Mouse (Mus musculus) heart, embryonic 14.5 days (tissue): ENCODE measurements around the gene Atoh1. TPM values are rescaled to one million over a fixed set of nuclear protein-coding genes. Genes with fewer than 3 reads are reported as not detected.

Experiments
- ATAC-seq: fragments of 200-750 bp; cut with Nextera tagmentation; 2 replicates; pipeline ENCODE4 v1.8.0; 2017; ENCODE audit warnings: low read depth, moderate TSS enrichment; ENCODE audit not compliant: insufficient number of reproducible peaks, insufficient read depth, low FRiP score
- H3K27ac ChIP-seq, 2 experiments: fragments of 200-500 bp in 1 of 2; fragments of 300-500 bp in 1 of 2; sonication (generic) in 1 of 2; replicated peaks in 1 of 2; 2 replicates each; pipeline ENCODE4 v1.5.1; 2012 to 2014; ENCODE audit warnings: low read depth in 2 of 2, low read length in 2 of 2, control low read depth in 1 of 2, mild to moderate bottlenecking in 1 of 2, mixed read lengths in 1 of 2; ENCODE audit not compliant: control insufficient read depth in 1 of 2, insufficient read depth in 1 of 2
- H3K27me3 ChIP-seq: fragments of 300-500 bp; sonication (generic); 2 replicates; pipeline ENCODE4 v1.6.1; 2014; ENCODE audit warnings: mild to moderate bottlenecking, low read length, control low read depth; ENCODE audit not compliant: control insufficient read depth, insufficient read depth
- H3K36me3 ChIP-seq: fragments of 300-500 bp; sonication (generic); 2 replicates; pipeline ENCODE4 v1.6.1; 2014; ENCODE audit warnings: mild to moderate bottlenecking, control low read depth, low read length, mixed read lengths; ENCODE audit not compliant: control insufficient read depth, insufficient read depth
- H3K4me1 ChIP-seq, 2 experiments: fragments of 200-500 bp in 1 of 2; fragments of 300-500 bp in 1 of 2; sonication (generic) in 1 of 2; 2 replicates each; pipeline ENCODE4 v1.6.1; 2012 to 2014; ENCODE audit warnings: low read length in 2 of 2, control low read depth in 1 of 2, mixed read lengths in 1 of 2; ENCODE audit not compliant: control insufficient read depth in 2 of 2, insufficient read depth in 2 of 2
- H3K4me2 ChIP-seq: fragments of 300-500 bp; sonication (generic); 2 replicates; pipeline ENCODE4 v1.6.1; 2014; ENCODE audit warnings: mild to moderate bottlenecking, low read length
- H3K4me3 ChIP-seq, 2 experiments: fragments of 200-500 bp in 1 of 2; fragments of 300-500 bp in 1 of 2; sonication (generic) in 1 of 2; 2 replicates each; pipeline ENCODE4 v1.5.1; 2012 to 2014; ENCODE audit warnings: low read length in 2 of 2, mild to moderate bottlenecking in 2 of 2, control low read depth in 1 of 2, low read depth in 1 of 2, moderate library complexity in 1 of 2; ENCODE audit not compliant: control insufficient read depth in 1 of 2, insufficient read depth in 1 of 2
- H3K9ac ChIP-seq: fragments of 300-500 bp; sonication (generic); 2 replicates; pipeline ENCODE4 v1.6.1; 2014; ENCODE audit warnings: mild to moderate bottlenecking, low read length
- H3K9me3 ChIP-seq: fragments of 300-500 bp; sonication (generic); 2 replicates; pipeline ENCODE4 v1.6.1; 2016; ENCODE audit warnings: low read length, control low read depth; ENCODE audit not compliant: control insufficient read depth
- WGBS: fragments of 180-500 bp; shearing (Covaris S2); extraction: QIAGEN DNeasy Blood & Tissue Kit; methylation state at CpG from one replicate; pipeline ENCODE4 v1.1.7; 2014; 5-methylcytosine and 5-hydroxymethylcytosine counted together
- polyA plus RNA-seq: library from polyadenylated mRNA; unstranded; fragments of >200 nt; fragmentation: Nextera tagmentation; extraction: Ambion mirVana; gene quantifications from 2 replicates; pipeline ENCODE4 v1.2.1, GENCODE M21; 2014

The Atoh1 gene
- polyA plus RNA-seq, 1 experiment from 2014 or later, result not detected

- H3K4me2 ChIP-seq, result peak overlapping the region; percentile 96
- H3K27me3 ChIP-seq, result peaks cover 71% of the 10 kb centered on the region
- peak overlapping the region; percentile 59; the same call in 1 of the 2 replicates for H3K9ac ChIP-seq
- peak overlapping the region; percentile 39 to 48 for H3K4me3 ChIP-seq
- no peaks in the 10 kb centered on the region for H3K9me3 ChIP-seq
- no peak overlapping the region for H3K27ac ChIP-seq
- no peaks in the 10 kb centered on the region for H3K36me3 ChIP-seq
- under 1% methylated on average over 53 of the region's 53 CpGs for WGBS
- H3K4me1 ChIP-seq, result peaks cover 6 to 21% of the 10 kb centered on the region in 2 experiments; a peak in 3 of 4 replicates
- ATAC-seq, result 0 out of 2 replicates have a peak, but pooled peaks have one; percentile 3
Measured at GRCm38 (mm10) chr6:64729231-64730011, 496 bp downstream of the Atoh1 start.

- Histone ChIP-seq H3K4me2 (peak overlapping the region; percentile 96), H3K4me3 (peak overlapping the region; percentile 39 to 48), H3K36me3 (no peaks in the 10 kb centered on the region), H3K4me1 (peaks cover 8 to 21% of the 10 kb centered on the region in 2 experiments; a peak in 3 of 4 replicates), H3K27ac (no peak overlapping the region), H3K9me3 (no peaks in the 10 kb centered on the region), H3K27me3 (peaks cover 77% of the 10 kb centered on the region), H3K9ac (no peak overlapping the region)
- no peak for ATAC-seq
- under 1% methylated on average over 19 of the region's 19 CpGs for WGBS
Measured at GRCm38 (mm10) chr6:64730030-64730429, 1.1 kb downstream of the Atoh1 start.

GRCm38 (mm10) chr6:64730506-64731020 lies 1.6 kb downstream of the Atoh1 start:
- Histone ChIP-seq H3K9ac (no peak overlapping the region), H3K27me3 (peaks cover 82% of the 10 kb centered on the region), H3K4me3 (peak overlapping the region in 1 of 2 experiments; percentile 48; a peak in 1 of 4 replicates), H3K4me1 (peaks cover 8 to 21% of the 10 kb centered on the region in 2 experiments; a peak in 3 of 4 replicates), H3K36me3 (no peaks in the 10 kb centered on the region), H3K9me3 (no peaks in the 10 kb centered on the region), H3K4me2 (peak overlapping the region; percentile 96), H3K27ac (no peak overlapping the region)
- WGBS, result 8% methylated on average over 14 of the region's 14 CpGs
- no peak for ATAC-seq

- 11% methylated on average over 7 of the region's 7 CpGs for WGBS
- Histone ChIP-seq H3K4me3 (no peak overlapping the region), H3K9ac (no peak overlapping the region), H3K4me2 (no peak overlapping the region), H3K9me3 (no peaks in the 10 kb centered on the region), H3K36me3 (no peaks in the 10 kb centered on the region), H3K27ac (no peak overlapping the region), H3K4me1 (peaks cover 8 to 21% of the 10 kb centered on the region in 2 experiments; a peak in 3 of 4 replicates), H3K27me3 (peaks cover 86% of the 10 kb centered on the region)
- ATAC-seq, result no peak
Measured at GRCm38 (mm10) chr6:64731126-64731525, 2.2 kb downstream of the Atoh1 start.

- Histone ChIP-seq H3K27ac (no peak overlapping the region), H3K4me3 (no peak overlapping the region), H3K27me3 (peaks cover 88% of the 10 kb centered on the region), H3K36me3 (no peaks in the 10 kb centered on the region), H3K4me2 (no peak overlapping the region), H3K9ac (no peak overlapping the region), H3K9me3 (no peaks in the 10 kb centered on the region), H3K4me1 (peaks cover 8 to 21% of the 10 kb centered on the region in 2 experiments; a peak in 3 of 4 replicates)
- WGBS, result 8% methylated on average over 8 of the region's 8 CpGs
- ATAC-seq, result no peak
Measured at GRCm38 (mm10) chr6:64731621-64732320, 2.8 kb downstream of the Atoh1 start.

- no peak for ATAC-seq
- Histone ChIP-seq H3K4me1 (peaks cover 4 to 19% of the 10 kb centered on the region in 2 experiments; a peak in 3 of 4 replicates), H3K4me3 (no peak overlapping the region), H3K36me3 (no peaks in the 10 kb centered on the region), H3K4me2 (no peak overlapping the region), H3K9me3 (no peaks in the 10 kb centered on the region), H3K27ac (no peak overlapping the region), H3K9ac (no peak overlapping the region), H3K27me3 (peaks cover 79% of the 10 kb centered on the region)
- WGBS, result 6% methylated on average over 4 of the region's 4 CpGs
Measured at GRCm38 (mm10) chr6:64733311-64733710, 4.4 kb downstream of the Atoh1 start.

- Histone ChIP-seq H3K27ac (no peak overlapping the region), H3K36me3 (no peaks in the 10 kb centered on the region), H3K9me3 (no peaks in the 10 kb centered on the region), H3K4me3 (peak overlapping the region; percentile 40 to 43), H3K4me2 (peak overlapping the region; percentile 71), H3K4me1 (peaks cover 4 to 11% of the 10 kb centered on the region in 2 experiments; a peak in 3 of 4 replicates), H3K27me3 (peaks cover 71% of the 10 kb centered on the region), H3K9ac (peak overlapping the region; percentile 16)
- WGBS, result 3% methylated on average over 52 of the region's 54 CpGs
- ATAC-seq, result no peak
Measured at GRCm38 (mm10) chr6:64734441-64735320, 5.8 kb downstream of the Atoh1 start.
